Mouse (Mus musculus) kidney, embryonic 16.5 days (tissue): ENCODE data around the gene Hoxa5. TPM values are rescaled to one million over a fixed set of nuclear protein-coding genes. Genes with fewer than 3 reads are reported as not detected.

Experiments
- ATAC-seq: fragments of 200-750 bp; cut with Nextera tagmentation; 2 replicates; pipeline ENCODE4 v1.8.0; 2017; ENCODE audit warnings: moderate TSS enrichment; ENCODE audit not compliant: low FRiP score, low TSS enrichment
- H3K27ac ChIP-seq: fragments of 300-500 bp; sonication (generic); 2 replicates; pipeline ENCODE4 v1.5.1; 2014; ENCODE audit warnings: low read length
- H3K27me3 ChIP-seq: fragments of 300-500 bp; sonication (generic); 2 replicates; pipeline ENCODE4 v1.6.1; 2014; ENCODE audit warnings: low read length, control low read depth, mixed read lengths; ENCODE audit not compliant: insufficient read depth
- H3K36me3 ChIP-seq: fragments of 300-500 bp; sonication (generic); 2 replicates; pipeline ENCODE4 v1.6.1; 2014; ENCODE audit warnings: low read length, control low read depth, mixed read lengths; ENCODE audit not compliant: insufficient read depth
- H3K4me1 ChIP-seq: fragments of 300-500 bp; sonication (generic); 2 replicates; pipeline ENCODE4 v1.6.1; 2014; ENCODE audit warnings: low read length, control low read depth, mixed read lengths; ENCODE audit not compliant: insufficient read depth
- H3K4me2 ChIP-seq: fragments of 300-500 bp; sonication (generic); replicated peaks from 2 replicates; pipeline ENCODE4 v1.6.1; 2014; ENCODE audit warnings: low read depth, low read length
- H3K4me3 ChIP-seq: fragments of 300-500 bp; sonication (generic); 2 replicates; pipeline ENCODE4 v1.5.1; 2014; ENCODE audit warnings: mild to moderate bottlenecking, low read length
- H3K9ac ChIP-seq: fragments of 300-500 bp; sonication (generic); replicated peaks from 2 replicates; pipeline ENCODE4 v1.6.1; 2014; ENCODE audit warnings: low read length
- H3K9me3 ChIP-seq: fragments of 300-500 bp; sonication (generic); 2 replicates; pipeline ENCODE4 v1.6.1; 2016; ENCODE audit warnings: low read length, control low read depth
- WGBS: fragments of 180-500 bp; shearing (Covaris S2); extraction: QIAGEN DNeasy Blood & Tissue Kit; methylation state at CpG from one replicate; pipeline ENCODE4 v1.1.7; 2014; 5-methylcytosine and 5-hydroxymethylcytosine counted together
- polyA plus RNA-seq: library from polyadenylated mRNA; unstranded; fragments of >200 nt; fragmentation: Nextera tagmentation; extraction: Ambion mirVana; gene quantifications from 2 replicates; pipeline ENCODE4 v1.2.1, GENCODE M21; 2015

Hoxa5 gene
- polyA plus RNA-seq, 1 experiment from 2014 or later = 9.5 TPM

DNA sequence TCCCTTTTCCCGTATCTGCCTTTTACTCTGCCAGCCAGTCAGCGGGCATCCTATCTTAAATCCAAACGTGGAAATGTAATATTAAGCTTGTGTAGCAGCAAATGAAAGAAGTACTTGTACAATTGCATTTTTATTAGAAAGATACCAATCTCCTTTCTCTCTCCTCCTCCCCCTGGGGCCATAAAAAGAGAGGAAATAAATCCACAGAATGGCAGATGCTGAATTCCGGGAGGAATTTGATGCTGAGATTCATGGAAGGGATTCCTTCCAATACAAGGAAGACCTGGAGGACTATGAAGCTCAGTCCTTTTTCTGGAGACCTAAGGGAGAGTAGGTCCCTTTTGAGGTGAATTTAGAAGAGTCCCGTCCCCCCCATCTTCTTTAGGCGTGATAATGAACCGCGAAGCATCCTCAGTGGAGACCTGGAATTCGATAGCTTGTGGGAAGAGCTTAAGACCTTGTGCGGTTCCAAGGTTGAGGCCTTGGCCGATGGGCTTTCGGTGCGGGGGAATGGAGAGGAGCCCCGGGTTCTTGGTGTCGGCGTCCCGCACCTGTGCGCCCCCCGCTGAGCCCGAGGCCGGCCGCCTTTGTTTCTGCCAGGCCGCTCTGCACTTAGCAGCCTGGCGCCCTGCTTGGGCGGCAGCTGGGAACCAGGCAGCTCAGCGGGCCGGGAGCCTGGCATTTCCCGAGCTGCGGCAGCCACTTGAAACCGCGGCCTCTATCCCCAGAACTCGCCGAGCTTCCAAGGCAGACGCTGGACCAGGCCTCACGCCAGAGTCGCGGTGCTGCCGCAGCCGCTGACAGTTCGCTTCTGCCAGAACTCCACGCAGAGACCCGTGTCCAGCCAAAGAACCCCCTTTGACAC, 36.0 kb downstream of the Hoxa5 start:
- Histone ChIP-seq H3K27ac (peak overlapping the region; percentile 82), H3K27me3 (no peaks in the 10 kb centered on the region), H3K36me3 (peaks cover 7% of the 10 kb centered on the region; the same call in 1 of the 2 replicates), H3K4me2 (peak overlapping the region; percentile 70), H3K9ac (peak overlapping the region; percentile 63), H3K4me1 (peaks cover 97% of the 10 kb centered on the region), H3K9me3 (no peaks in the 10 kb centered on the region), H3K4me3 (peak overlapping the region; percentile 27)
- WGBS = 7% methylated on average over 41 of the region's 42 CpGs
- ATAC-seq = no peak

GRCm38 (mm10) chr6:52167736-52168161, 36.6 kb downstream of the Hoxa5 start:
- Histone ChIP-seq H3K27me3 (no peaks in the 10 kb centered on the region), H3K9me3 (no peaks in the 10 kb centered on the region), H3K4me1 (peaks cover 98% of the 10 kb centered on the region), H3K4me2 (peak overlapping the region; percentile 70), H3K36me3 (peaks cover 7% of the 10 kb centered on the region; the same call in 1 of the 2 replicates), H3K27ac (peak overlapping the region; percentile 82), H3K4me3 (peak overlapping the region; percentile 19), H3K9ac (peak overlapping the region; percentile 63; the same call in 1 of the 2 replicates)
- no peak for ATAC-seq
- WGBS = 35% methylated on average over 14 of the region's 14 CpGs

DNA sequence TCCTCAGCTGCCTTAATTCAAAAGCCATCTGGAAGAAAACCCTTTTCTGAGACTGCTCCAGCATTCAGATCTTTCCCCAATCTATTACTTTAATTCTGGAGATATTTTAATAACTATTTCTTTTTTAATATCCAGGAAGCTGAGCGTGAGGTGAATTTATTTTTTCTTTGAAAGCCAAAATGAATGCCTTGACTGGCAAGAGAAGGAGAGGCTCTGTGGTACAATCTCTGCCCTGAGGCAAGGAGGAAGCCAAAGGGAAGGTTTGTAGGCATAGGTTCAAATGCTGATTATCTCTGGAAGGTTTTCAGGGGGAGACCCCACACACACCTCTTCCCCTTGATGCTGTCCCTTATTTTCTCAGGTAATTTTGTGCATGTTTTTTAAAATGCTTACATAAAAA, 37.2 kb downstream of the Hoxa5 start:
- H3K9ac ChIP-seq = peak overlapping the region; percentile 63
- 68% methylated on average over 1 of the region's 1 CpGs for WGBS
- no peak overlapping the region for H3K4me3 ChIP-seq

DNA sequence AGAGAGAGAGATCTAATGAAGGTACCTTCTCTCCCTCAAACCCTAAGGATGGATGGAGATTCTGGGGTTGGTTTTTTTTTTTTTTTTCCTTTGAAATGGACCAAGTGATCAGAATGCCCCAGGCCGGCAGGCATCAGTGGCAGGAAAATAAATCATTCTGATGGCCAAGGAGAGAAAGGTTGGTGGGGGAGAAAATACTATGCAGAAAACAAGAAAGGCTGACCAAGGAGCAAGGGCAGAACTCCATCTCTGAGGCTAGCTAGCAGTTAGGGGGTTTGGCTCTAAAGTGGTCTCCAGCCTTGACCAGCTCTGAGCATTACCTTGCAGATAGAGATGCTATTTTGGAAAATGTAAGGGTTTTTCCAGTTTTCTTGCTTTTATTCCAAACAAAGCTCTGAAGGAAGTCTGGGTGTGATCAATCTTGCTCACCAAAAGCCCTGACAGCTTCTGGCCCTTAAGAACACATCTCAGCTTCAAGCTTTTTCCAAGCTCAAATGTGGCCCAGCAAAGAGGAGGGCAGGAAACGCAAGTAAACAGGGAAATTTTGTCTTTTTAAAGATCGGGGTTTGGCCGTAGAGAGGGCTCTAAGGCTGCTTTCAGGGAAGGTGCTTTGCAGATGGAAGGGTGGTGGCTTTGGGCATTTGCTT, 37.8 kb downstream of the Hoxa5 start:
- peak overlapping the region; percentile 82 for H3K27ac ChIP-seq
- ATAC-seq = no peak
- peaks cover 96% of the 10 kb centered on the region for H3K4me1 ChIP-seq
- peaks cover 7% of the 10 kb centered on the region; the same call in 1 of the 2 replicates for H3K36me3 ChIP-seq
- peak overlapping the region; percentile 70 for H3K4me2 ChIP-seq
- no peaks in the 10 kb centered on the region for H3K9me3 ChIP-seq
- no peak overlapping the region for H3K4me3 ChIP-seq
- 23% methylated on average over 4 of the region's 4 CpGs for WGBS
- H3K9ac ChIP-seq = peak overlapping the region; percentile 54
- H3K27me3 ChIP-seq = no peaks in the 10 kb centered on the region

More for the DNA sequence above, 37.2 kb downstream of the Hoxa5 start:
- H3K9me3 ChIP-seq = no peaks in the 10 kb centered on the region
- no peaks in the 10 kb centered on the region for H3K27me3 ChIP-seq
- ATAC-seq = no peak
- H3K4me1 ChIP-seq = peaks cover 96% of the 10 kb centered on the region
- peaks cover 7% of the 10 kb centered on the region; the same call in 1 of the 2 replicates for H3K36me3 ChIP-seq
- peak overlapping the region; percentile 70 for H3K4me2 ChIP-seq
- H3K27ac ChIP-seq = peak overlapping the region; percentile 82

DNA sequence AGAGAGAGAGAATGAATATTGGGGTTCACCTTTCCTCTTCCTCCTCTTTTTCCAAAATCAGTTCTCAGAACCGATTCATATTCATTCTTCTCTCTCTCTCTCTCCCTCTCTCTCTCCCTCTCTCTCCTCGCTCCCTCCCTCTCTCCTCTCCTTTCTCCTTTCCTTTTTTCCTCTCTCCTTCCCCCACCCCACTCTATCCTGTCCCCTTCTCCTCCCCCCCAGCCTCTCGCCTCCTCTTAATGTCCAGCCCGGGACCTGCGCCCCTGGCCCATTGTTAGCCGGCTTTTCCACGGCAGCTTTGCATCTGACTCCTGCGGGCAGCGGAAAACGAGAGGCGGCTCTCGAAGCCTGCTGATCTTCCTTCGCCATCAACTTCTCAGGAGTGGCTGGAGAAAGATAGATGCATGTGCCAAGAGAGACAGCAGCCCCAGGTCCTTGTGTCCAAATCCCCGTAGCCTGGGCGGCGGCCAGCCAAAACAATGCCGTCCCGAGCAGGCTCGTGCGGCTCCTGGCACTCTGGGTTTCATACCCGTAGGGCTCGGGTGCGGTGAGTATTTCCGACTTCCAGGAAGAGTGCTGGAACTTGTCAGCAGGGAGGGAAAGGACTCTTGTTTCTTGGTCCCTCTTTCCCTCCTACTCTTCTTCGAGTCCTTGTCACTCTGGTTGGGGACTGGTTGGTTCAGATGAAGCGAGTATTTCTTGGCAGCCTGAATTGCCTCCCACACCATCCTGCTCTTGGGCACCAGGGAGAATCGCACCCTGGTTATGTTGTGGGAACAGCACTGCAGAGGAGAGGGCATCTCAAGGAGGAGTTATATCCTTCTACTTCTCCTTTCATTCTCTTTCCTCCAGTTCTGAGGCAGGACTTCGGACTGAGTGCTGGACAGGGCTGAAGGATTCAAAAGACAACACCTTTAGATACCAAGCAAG, 38.7 kb downstream of the Hoxa5 start:
- ATAC-seq = no peak
- H3K36me3 ChIP-seq = peaks cover 7% of the 10 kb centered on the region; the same call in 1 of the 2 replicates
- H3K27me3 ChIP-seq = no peaks in the 10 kb centered on the region
- H3K9me3 ChIP-seq = no peaks in the 10 kb centered on the region
- 6% methylated on average over 28 of the region's 28 CpGs for WGBS
- H3K4me2 ChIP-seq = peak overlapping the region; percentile 70
- peak overlapping the region; percentile 57 for H3K9ac ChIP-seq
- peaks cover 95% of the 10 kb centered on the region for H3K4me1 ChIP-seq
- peak overlapping the region; percentile 49 for H3K4me3 ChIP-seq
- H3K27ac ChIP-seq = peak overlapping the region; percentile 83

DNA sequence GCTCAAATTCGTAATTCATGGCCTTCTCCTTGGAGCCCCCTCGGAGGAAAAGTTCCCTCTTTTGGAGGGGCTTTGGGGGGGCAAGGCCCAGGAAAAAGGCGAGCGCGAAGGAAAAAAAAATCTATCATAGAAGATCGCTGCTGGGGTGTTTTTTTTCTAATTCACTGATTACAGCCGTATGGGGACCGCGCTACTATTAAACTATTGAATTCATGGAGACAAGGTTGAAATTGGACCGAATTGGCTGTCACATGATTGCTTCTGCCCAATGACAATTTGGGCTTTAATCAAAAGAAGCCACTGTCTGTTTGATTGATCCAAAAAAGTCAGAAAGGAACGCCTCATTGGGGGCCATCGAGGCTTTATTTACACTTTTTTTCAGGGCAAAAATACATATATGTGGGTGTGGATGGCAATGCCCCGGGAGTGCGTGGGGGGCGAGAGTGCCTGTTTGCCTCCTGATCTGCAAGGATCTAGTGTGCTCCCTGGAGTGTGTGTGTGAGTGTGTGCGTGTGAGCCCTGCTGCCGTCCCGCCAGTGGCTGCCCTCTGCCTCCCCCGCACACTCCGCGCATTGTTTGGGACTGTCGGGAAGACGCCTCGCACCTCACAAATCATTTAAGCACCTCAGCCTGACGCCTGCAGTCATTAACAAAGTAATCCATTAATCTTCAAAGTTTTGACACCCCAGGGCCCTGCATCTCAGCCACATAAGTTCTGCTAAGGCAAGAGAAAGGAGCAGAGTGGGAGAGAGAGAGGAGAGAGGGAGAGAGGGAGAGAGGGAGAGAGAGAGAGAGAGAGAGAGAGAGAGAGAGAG, 39.6 kb downstream of the Hoxa5 start, which contains the start of gene Hoxa2:
TSS of gene Hoxa2 (minus strand) at position 206 of the 815 bp plus-strand sequence.
- H3K9ac ChIP-seq = peak within 1 kb of the TSS; percentile 75
- WGBS = 1% methylated on average over 25 of the region's 25 CpGs
- H3K27me3 ChIP-seq = no peaks in the 10 kb centered on the region
- H3K27ac ChIP-seq = peak within 1 kb of the TSS; percentile 83
- H3K4me1 ChIP-seq = peaks cover 95% of the 10 kb centered on the region
- H3K9me3 ChIP-seq = no peaks in the 10 kb centered on the region
- H3K4me3 ChIP-seq = peak within 1 kb of the TSS; percentile 49
- peak within 1 kb of the TSS; percentile 70 for H3K4me2 ChIP-seq
- peaks cover 2% of the 10 kb centered on the region; the same call in 1 of the 2 replicates for H3K36me3 ChIP-seq
- no peak for ATAC-seq

DNA sequence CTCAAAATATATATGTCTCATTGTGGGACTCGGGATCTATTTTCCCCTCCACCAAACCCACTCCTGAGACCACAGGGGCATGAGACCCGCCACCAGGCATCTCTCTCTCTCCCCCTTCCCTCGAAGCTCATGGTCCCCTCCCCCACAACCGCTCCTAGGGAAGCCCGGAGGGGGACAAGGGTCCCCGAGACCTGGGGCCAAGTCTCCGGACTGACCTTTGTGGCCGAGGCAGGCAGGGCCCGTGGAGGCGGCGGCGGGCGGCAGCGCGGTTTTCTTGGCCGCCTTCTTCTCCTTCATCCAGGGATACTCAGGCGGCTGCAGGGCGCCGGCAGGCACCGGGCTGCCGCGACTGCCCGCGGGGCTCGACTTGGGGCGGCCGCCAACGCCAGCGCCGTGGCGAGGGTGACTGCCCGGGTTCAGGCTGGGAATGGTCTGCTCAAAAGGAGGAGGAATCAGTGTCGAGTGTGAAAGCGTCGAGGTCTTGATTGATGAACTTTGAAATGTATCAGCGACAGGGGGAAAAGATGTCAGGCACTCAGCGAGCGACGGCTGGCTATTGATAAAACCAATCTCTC, 40.2 kb downstream of the Hoxa5 start:
- Histone ChIP-seq H3K4me3 (peak overlapping the region; percentile 49), H3K27me3 (no peaks in the 10 kb centered on the region), H3K4me2 (peak overlapping the region; percentile 70), H3K36me3 (no peaks in the 10 kb centered on the region), H3K4me1 (peaks cover 95% of the 10 kb centered on the region), H3K9me3 (no peaks in the 10 kb centered on the region), H3K27ac (peak overlapping the region; percentile 83), H3K9ac (peak overlapping the region; percentile 75)
- ATAC-seq = peak; percentile 2; the same call in 1 of the 2 replicates
- WGBS = 1% methylated on average over 39 of the region's 39 CpGs

- H3K36me3 ChIP-seq = no peaks in the 10 kb centered on the region
- no peaks in the 10 kb centered on the region for H3K27me3 ChIP-seq
- H3K4me1 ChIP-seq = peaks cover 90% of the 10 kb centered on the region
- peak overlapping the region; percentile 83 for H3K27ac ChIP-seq
- H3K9ac ChIP-seq = peak overlapping the region; percentile 75
- no peaks in the 10 kb centered on the region for H3K9me3 ChIP-seq
- H3K4me2 ChIP-seq = peak overlapping the region; percentile 70
- peak overlapping the region; percentile 49 for H3K4me3 ChIP-seq
- WGBS = 11% methylated on average over 17 of the region's 17 CpGs
- no peak for ATAC-seq
These were observed 40.9 kb downstream of the Hoxa5 start for GRCm38 (mm10) chr6:52163366-52164031.
